ENCODE assay signal across 27 mouse cellular contexts in the genomic region with DNA sequence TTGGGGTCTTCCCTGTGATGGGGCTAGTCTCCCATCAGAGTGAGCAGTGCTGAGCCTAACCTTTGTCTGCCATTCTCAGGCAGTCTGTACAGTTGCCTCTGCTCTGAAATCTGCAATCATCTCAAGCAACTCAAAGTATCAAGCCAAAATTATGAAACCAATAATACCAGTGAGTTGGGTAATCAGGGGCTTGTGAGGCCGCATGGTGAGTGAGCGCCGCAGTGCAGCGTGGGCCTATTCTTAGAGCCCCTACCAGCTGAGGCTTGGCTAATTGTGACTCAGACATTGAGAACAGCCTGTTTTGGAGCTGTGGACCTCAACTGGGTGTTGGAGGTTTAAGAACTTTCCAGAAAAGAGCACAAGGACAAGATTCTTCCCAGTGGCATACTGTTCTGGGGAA.
DNase-seq lines count a peak whose midpoint lies in the region; ATAC-seq and TF ChIP-seq lines count a peak whose summit lies in the region.
"Had no signal": no experiment of that assay in that cellular context is flagged by ENCODE, and none has a peak within 500 bp of the region (broad histone marks: within the 10 kb centered on the region; RNA-seq: fewer than 3 reads in every experiment).

No protein-coding gene starts in this region.

- TF ChIP-seq POLR2A in kidney, adult 2 months (IDR thresholded peaks at IDR 0.05; ENCODE audit: low read depth, low read length): no peak

- H3K27me3 ChIP-seq in forebrain, embryonic 13.5 days: no peaks in the 10 kb centered on the region
- no peaks in the 10 kb centered on the region for H3K27me3 ChIP-seq in forebrain, embryonic 10.5 days (ENCODE audit: poor library complexity, severe bottlenecking)
- H3K27me3 ChIP-seq in kidney, adult 2 months (replicated peaks; ENCODE audit: control insufficient read depth, insufficient read depth, low read length): no peaks in the 10 kb centered on the region
- H3K27me3 ChIP-seq in liver, postnatal 0 days (ENCODE audit: insufficient read depth, low read length): no peaks in the 10 kb centered on the region
- H3K27me3 ChIP-seq: CH12.LX; intestine, embryonic 15.5 days; kidney, embryonic 15.5 days; limb, embryonic 12.5 days; liver, embryonic 13.5 days; midbrain, embryonic 13.5 days had no signal

- 0 out of 2 replicates have a peak overlapping the region, but pooled peaks have one; percentile 5 for H3K9ac ChIP-seq in forebrain, embryonic 13.5 days
- H3K9ac ChIP-seq in liver, postnatal 0 days (replicated peaks): no peak overlapping the region
- H3K9ac ChIP-seq: forebrain, embryonic 12.5 days; intestine, embryonic 15.5 days; kidney, embryonic 15.5 days; limb, embryonic 12.5 days; liver, embryonic 13.5 days; lung, embryonic 14.5 days had no signal

- H3K9me3 ChIP-seq in forebrain, embryonic 13.5 days (replicated peaks): no peaks in the 10 kb centered on the region
- H3K9me3 ChIP-seq in forebrain, embryonic 10.5 days: no peaks in the 10 kb centered on the region
- no peaks in the 10 kb centered on the region for H3K9me3 ChIP-seq in liver, postnatal 0 days (ENCODE audit: low read length)
- H3K9me3 ChIP-seq: embryonic facial prominence, embryonic 10.5 days; forebrain, embryonic 12.5 days; G1E; intestine, embryonic 15.5 days; kidney, embryonic 15.5 days; limb, embryonic 12.5 days; liver, embryonic 13.5 days; megakaryocyte, embryonic 14.5 days; midbrain, embryonic 13.5 days had no signal

- ATAC-seq in forebrain, embryonic 13.5 days: no peak
- ATAC-seq in liver, postnatal 0 days: no peak
- ATAC-seq: hindbrain, embryonic 16.5 days; intestine, embryonic 15.5 days; midbrain, embryonic 13.5 days had no signal

- no peak overlapping the region for H3K4me3 ChIP-seq in forebrain, embryonic 13.5 days
- no peak overlapping the region for H3K4me3 ChIP-seq in forebrain, embryonic 10.5 days
- no peak overlapping the region for H3K4me3 ChIP-seq in brown adipose tissue, adult 24 weeks (ENCODE audit: insufficient read depth, low read depth, low read length)
- H3K4me3 ChIP-seq in kidney, adult 2 months (ENCODE audit: insufficient read depth, low read depth, low read length): no peak overlapping the region
- H3K4me3 ChIP-seq in liver, postnatal 0 days (ENCODE audit: low read depth, low read length): no peak overlapping the region
- H3K4me3 ChIP-seq: embryonic facial prominence, embryonic 10.5 days; forebrain, embryonic 12.5 days; intestine, embryonic 15.5 days; kidney, embryonic 15.5 days; limb, embryonic 12.5 days; liver, embryonic 13.5 days; megakaryocyte, embryonic 14.5 days; midbrain, embryonic 13.5 days had no signal

- no peak for DNase-seq in forebrain, embryonic 10.5 days (ENCODE audit: extremely low spot score, low spot score)
- peak; percentile 39 for DNase-seq in right cerebral cortex, adult 18-20 months
- DNase-seq in right cerebral cortex, postnatal 10 days (ENCODE audit: low spot score in 2 of 2): no peak
- DNase-seq in kidney, adult 2 months: no peak
- DNase-seq in liver, postnatal 0 days: no peak
- DNase-seq: B cell, adult 2 months; cerebellum, adult 11-12 months; cerebellum, postnatal 10 days; kidney, postnatal 36 days; liver, embryonic 13.5 days; lung, embryonic 14.5 days; retina, postnatal 1 day; right cerebral cortex, postnatal 4 days; thymus, postnatal 25 days had no signal

- TF ChIP-seq EP300 in liver, postnatal 0 days (IDR thresholded peaks at IDR 0.05; ENCODE audit: low read depth): no peak

- WGBS in forebrain, embryonic 13.5 days: 94% methylated on average over 4 of the region's 4 CpGs
- 94% methylated on average over 4 of the region's 4 CpGs for WGBS in forebrain, embryonic 10.5 days
- WGBS in kidney, adult 2 months: 94% methylated on average over 4 of the region's 4 CpGs
- 72% methylated on average over 4 of the region's 4 CpGs for WGBS in liver, postnatal 0 days (ENCODE audit: insufficient replicate concordance)

- H3K36me3 ChIP-seq in forebrain, embryonic 13.5 days (ENCODE audit: poor library complexity, severe bottlenecking): no peaks in the 10 kb centered on the region
- H3K36me3 ChIP-seq in forebrain, embryonic 10.5 days (replicated peaks): no peaks in the 10 kb centered on the region
- H3K36me3 ChIP-seq in kidney, adult 2 months (ENCODE audit: control insufficient read depth, insufficient read depth, low read length): no peaks in the 10 kb centered on the region
- H3K36me3 ChIP-seq in liver, postnatal 0 days (replicated peaks; ENCODE audit: insufficient read depth, low read length): 0 out of 2 replicates have a peak, but pooled peaks cover 3% of the 10 kb centered on the region
- H3K36me3 ChIP-seq: embryonic facial prominence, embryonic 10.5 days; forebrain, embryonic 12.5 days; intestine, embryonic 15.5 days; kidney, embryonic 15.5 days; limb, embryonic 12.5 days; liver, embryonic 13.5 days; midbrain, embryonic 13.5 days had no signal

- 0 out of 2 replicates have a peak, but pooled peaks cover 4% of the 10 kb centered on the region for H3K4me1 ChIP-seq in forebrain, embryonic 13.5 days
- H3K4me1 ChIP-seq in forebrain, embryonic 10.5 days: peaks cover 7% of the 10 kb centered on the region; the same call in 1 of the 2 replicates
- H3K4me1 ChIP-seq in brown adipose tissue, adult 24 weeks (ENCODE audit: control insufficient read depth, insufficient read depth, insufficient read length, low read length): no peaks in the 10 kb centered on the region; the same call in 1 of the 2 replicates
- H3K4me1 ChIP-seq in kidney, adult 2 months (ENCODE audit: control insufficient read depth, insufficient read depth, low read length): no peaks in the 10 kb centered on the region
- H3K4me1 ChIP-seq in liver, postnatal 0 days (ENCODE audit: insufficient read depth): peaks cover 7% of the 10 kb centered on the region; the same call in 1 of the 2 replicates
- H3K4me1 ChIP-seq: intestine, embryonic 15.5 days; midbrain, embryonic 13.5 days had no signal

- no peak for TF ChIP-seq CTCF in kidney, adult 2 months (conservative IDR thresholded peaks at IDR 0.05; ENCODE audit: insufficient read depth, insufficient read length, low read depth, low read length)
- no peak for TF ChIP-seq CTCF in liver, postnatal 0 days (IDR thresholded peaks at IDR 0.05; ENCODE audit: low read depth)

- no peak overlapping the region for H3K27ac ChIP-seq in forebrain, embryonic 13.5 days
- H3K27ac ChIP-seq in forebrain, embryonic 10.5 days: no peak overlapping the region
- peak overlapping the region; percentile 85 for H3K27ac ChIP-seq in brown adipose tissue, adult 24 weeks (replicated peaks; ENCODE audit: low read depth, low read length)
- H3K27ac ChIP-seq in kidney, adult 2 months (ENCODE audit: insufficient read depth, low read depth, low read length): no peak overlapping the region
- H3K27ac ChIP-seq in liver, postnatal 0 days (ENCODE audit: low read depth): no peak overlapping the region
- H3K27ac ChIP-seq: embryonic facial prominence, embryonic 10.5 days; forebrain, embryonic 12.5 days; intestine, embryonic 15.5 days; kidney, embryonic 15.5 days; limb, embryonic 12.5 days; liver, embryonic 13.5 days; midbrain, embryonic 13.5 days had no signal

- H3K4me2 ChIP-seq in forebrain, embryonic 13.5 days: no peak overlapping the region
- no peak overlapping the region for H3K4me2 ChIP-seq in liver, postnatal 0 days (ENCODE audit: low read depth, low read length)
- H3K4me2 ChIP-seq: forebrain, embryonic 12.5 days; heart, embryonic 11.5 days; intestine, embryonic 15.5 days; kidney, embryonic 15.5 days; limb, embryonic 12.5 days; liver, embryonic 13.5 days; lung, embryonic 14.5 days; midbrain, embryonic 13.5 days had no signal
